Mouse (Mus musculus): ENCODE results near the gene Kcnk4.

Gene Kcnk4

DNA sequence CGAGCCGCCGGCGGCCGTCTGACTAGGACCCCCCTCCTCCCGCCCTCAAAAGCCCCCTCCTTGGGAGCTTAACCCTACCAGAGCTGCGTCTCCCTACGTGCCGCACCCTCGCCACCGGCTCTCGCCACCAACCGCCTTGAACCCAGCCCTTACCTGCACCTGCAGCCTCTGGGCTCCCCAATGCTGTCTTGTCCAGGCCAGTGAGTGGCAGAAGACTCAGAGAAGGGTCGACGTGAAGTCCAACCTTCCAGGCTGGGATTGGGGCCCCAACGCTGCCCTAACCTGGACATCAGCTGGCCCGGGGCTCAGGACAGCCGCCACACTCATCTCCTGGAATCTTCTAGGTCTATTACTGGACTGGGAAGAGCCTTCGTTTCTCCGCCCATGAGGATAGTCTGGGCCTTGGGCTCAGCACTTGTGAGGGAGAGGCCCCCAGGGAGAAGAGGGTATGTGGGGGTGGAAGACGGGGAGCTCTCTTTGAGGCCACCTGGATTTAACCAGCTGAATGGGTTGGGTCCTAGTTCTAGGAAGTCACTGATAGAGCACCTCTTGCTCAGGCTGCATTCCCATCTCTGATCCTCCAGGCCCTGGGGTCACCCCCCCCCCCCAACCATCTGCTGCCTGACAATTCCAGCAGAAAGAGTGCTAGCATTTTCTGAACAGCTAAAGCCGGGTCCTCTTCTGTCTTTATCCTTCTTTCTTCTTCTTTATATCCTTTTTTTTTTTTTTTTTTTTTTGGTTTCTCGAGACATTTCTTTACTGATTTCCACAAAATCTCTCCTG lies at the start of gene Kcnk4:
TSS of gene Kcnk4 (minus strand) at position 321 of the 783 bp plus-strand sequence.
- in situ Hi-C loops (cut with MboI, MseI), result loop anchor here (10.0 kb wide), 1 partner anchor 280 kb away; no protein-coding TSS in a partner anchor

DNA sequence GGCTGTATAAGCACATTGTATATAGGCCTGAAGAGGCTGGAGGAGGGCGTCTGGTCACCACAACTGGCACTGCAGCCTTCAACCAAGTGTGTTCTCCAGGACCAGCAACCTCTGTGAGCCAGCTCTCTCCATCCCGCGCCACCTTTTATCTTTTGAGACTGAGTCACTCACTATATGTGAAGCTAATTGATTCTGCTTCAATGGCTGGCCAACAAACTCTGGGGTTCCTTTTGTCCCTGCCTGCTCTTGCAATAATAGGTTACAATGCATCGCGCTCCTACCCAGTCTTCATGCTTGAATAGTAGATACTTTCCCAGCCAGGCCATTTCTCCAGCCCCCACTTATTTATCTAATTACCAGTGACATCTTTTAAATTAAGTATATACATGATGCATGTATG lies 49.3 kb upstream of the Kcnk4 start:
- in situ Hi-C loops (cut with MboI, MseI), result no loop called here

DNA sequence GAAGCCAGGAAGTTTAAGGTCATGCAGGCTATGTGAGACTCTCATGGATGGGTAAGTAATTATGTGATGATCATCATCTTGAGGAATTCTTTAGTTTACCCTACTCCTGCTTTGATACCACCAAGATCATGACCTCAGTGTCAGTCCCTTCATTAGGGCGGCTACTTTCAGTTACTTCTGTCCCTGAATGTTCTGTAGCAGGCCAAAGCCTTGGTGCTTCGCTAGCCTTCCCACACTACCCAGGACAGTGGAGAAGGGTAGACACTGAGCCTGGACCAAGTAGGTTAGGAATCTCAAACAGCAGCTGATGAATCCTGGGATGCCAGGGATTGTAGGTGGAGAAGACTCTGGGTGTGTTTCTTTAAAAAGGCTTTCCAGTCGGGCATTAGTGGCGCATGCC lies 47.1 kb upstream of the Kcnk4 start:
- in situ Hi-C loops (cut with MboI, MseI), result no loop called here

DNA sequence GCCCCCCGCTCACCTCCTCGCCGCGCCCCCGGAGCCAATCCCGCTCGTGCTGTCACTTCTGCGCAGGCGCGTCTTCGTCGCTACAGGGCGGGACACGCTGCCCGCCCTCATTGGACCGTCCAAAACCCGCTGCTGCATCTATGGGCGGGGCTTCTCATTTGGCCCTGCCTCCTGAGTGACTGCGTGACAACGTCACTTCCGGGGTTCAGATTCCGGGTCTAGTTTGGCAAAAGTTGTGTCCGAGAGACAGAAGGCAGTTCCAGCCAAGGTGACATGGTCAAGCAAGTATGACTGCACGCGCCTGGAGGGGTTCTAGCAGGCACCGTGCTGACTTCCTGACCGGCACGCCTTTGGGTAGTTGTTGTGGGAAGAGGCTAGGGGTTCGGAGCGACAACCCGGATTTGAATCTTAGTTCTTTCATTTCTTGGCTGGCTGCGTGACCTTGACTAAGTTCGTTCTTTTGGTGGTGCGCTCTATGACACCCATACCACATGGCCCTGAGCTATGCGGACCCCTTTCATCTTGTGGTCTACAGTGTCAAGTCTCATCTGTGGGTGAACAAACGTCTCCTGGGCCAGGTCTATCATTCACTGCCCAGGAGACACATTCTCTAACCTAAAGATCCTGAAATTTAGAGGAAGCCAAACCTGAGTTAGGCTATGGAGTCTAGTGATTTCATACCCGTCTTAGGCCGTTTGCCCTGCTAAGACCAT lies 46.2 kb upstream of the Kcnk4 start, which contains the start of gene Fkbp2:
TSS of gene Fkbp2 (minus strand) at position 121 of the 713 bp plus-strand sequence.
- in situ Hi-C loops (cut with MboI, MseI), result no loop called here

DNA sequence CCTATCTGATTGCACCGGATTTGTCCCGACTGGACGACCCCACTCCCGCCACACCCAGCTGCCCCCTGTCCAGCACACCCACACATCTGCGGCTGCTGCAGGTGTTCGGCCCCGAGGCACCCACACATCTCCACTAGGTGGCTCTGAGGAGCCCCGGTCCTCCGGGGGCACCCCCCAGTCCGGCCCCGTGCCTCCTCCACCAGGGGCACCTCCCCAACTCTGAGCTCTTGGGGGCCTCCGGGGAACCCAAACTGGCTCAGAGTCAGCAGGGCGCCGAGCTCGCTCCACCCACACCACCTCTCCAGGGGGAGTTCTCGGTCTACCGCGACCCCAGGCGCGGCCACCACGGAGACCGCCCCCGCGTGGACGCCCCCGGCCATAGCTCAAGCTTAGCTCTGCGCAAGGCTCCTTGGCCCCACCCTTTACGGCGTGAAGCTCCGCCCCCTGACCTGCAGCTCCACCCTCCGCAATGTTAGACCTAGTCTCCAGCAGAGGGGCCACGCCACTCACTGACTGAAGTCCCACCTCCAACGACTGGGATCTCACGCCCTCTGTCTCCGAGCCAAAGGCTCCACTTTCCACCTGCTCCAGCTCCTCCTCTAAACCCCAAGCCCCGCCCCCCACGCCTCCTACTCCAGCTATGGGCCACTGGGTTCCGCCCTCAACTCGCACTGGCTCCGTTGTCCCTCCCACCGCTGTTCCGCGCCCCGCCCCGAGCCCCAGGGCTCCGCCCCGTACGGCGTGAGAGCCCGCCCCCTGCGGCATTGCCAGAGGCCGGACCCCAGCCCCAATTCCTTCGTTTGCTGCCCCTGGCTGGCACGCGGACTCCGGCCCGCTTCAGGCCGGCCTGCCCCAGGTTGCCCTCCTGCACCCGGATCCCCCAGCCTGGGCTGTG lies 45.4 kb upstream of the Kcnk4 start:
- in situ Hi-C loops (cut with MboI, MseI), result loop anchor here (5.0 kb wide), 1 partner anchor 38 kb away; the partner anchor contains the start of gene Fermt3

DNA sequence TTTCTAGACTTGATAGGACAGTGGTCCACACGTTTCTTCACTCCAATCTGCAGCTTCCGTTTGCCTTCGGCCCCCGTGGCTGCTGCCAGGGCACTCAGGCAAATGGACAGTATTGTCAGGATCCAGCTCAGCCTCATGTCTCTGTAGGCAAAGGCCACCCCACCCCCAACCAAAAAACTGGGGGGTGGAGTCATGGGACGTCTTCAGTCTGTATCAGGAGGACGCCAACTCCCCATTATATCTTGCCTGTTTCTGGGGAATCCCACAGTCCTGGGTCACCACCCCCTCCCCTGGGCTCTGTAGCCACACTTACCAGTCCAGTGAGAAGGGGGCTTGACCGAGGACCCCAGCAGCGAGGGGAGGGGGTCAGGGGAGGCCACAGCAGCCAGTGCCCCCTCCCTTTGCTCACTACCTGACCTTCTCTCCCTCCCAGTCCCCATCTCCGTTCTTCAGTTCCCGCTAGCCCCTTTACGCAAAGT lies 44.7 kb upstream of the Kcnk4 start:
- in situ Hi-C loops (cut with MboI, MseI), result loop anchor here (5.0 kb wide), 1 partner anchor 38 kb away; the partner anchor contains the start of gene Fermt3

DNA sequence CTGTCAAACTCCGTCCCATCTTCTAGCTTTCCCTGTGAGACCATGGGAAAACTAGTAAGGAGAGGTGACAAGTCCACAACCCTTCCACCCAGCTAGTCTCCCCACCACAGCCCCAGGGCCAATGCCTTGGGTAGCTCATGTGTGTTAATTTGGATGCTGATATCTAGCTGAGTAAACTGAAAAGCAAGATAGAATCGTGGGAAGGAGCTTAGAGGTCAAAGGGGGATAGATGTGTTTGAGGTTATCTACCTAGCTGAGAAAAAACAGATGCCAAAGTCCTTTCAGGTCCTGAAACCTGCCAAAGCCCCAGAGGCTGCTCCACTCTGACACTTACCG lies 44.3 kb upstream of the Kcnk4 start:
- in situ Hi-C loops (cut with MboI, MseI), result loop anchor here (5.0 kb wide), 1 partner anchor 39 kb away; the partner anchor contains the start of gene Fermt3

DNA sequence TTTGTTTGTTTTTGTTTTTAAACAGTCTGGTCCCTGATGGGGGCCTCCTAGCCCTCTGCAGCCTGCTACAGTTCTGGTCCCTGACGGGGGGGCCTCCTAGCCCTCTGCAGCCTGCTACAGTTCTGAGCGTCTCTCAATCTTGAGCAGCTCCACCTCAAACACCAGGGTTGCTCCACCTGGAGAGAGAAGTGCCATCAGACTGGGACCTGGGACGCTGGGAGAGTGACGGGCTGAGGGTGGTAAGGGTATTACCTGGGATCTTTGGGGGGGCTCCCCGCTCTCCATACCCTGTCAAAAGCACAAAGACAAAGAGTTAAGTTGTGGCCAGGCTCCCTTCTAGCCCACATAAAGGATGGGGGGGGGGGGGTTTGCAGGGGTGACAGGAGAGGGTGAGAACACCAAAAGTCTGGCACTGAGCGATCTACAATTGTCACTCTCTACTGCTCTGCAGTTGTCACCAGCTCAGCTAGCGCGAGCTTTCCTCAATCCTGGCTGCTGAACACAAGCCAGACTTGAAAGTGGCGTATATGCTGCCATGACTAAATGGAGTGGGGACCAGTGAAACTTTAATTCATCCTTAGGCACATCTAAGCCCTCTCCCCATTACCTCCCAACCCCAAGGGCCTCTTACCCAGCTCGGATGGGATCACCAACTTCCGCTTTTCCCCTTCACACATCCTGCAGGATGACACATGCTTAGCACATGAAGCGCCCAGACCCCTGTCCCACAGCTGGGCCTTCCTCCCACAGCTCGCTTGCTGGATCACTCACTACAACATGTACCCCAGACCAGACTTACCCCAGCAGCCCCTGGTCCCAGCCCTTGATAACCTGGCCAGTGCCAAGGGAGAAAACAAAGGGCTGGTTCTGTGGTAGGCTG lies 43.7 kb upstream of the Kcnk4 start:
- in situ Hi-C loops (cut with MboI, MseI), result loop anchor here (5.0 kb wide), 1 partner anchor 39 kb away; the partner anchor contains the start of gene Fermt3

DNA sequence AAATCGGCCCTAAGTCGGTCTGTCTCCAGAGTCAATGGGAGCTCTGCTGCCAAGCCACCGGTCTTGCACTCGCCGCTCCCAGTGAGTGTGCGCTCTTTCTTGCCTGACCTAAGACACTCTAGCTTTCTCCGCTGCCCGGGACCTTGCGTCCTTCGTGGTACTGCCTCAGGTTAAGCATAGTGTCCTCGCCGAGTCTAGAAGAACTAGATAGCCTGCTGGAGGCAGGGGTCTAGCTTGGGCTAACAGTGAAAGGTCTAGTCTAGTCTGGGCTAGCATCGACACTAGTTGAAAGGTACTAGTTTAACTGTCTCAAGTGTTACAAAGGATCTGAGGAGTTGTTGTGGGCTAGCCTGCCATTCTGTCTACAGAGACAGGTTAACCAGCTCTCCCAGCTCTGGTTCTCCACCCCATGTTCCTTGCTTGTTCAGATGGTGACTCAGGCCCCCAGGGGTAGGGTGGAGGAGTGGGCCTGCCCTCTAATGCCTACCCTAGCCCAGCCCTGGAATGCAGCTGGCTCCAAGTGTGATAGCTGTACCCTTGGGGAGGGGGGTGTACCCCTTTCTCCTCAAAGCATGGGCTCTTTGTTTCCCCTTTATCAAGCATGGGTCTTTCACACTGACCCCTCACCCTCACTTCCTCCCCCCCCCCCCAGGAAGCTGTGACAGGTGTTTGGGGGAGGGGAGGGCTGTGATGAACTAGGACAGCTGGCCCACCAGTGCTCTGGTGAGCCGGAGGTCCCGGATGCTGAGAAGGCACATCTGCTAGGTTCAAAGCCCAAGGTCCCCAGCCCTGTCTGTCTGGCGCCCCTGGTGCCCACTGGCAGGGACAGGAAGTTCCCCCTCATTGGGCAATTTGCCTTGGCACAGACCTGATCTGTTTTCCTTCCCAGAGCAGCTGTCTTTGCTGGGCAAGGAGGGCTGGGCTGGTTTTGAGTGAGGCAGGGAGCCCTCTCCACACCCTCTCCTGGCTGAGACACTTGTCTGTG lies 41.5 kb upstream of the Kcnk4 start, which contains the start of gene Plcb3:
TSS of gene Plcb3 (minus strand) at position 934 of the 985 bp plus-strand sequence.
- in situ Hi-C loops (cut with MboI, MseI), result loop anchor here (5.0 kb wide), 1 partner anchor 41 kb away; the partner anchor contains the start of gene Fermt3

DNA sequence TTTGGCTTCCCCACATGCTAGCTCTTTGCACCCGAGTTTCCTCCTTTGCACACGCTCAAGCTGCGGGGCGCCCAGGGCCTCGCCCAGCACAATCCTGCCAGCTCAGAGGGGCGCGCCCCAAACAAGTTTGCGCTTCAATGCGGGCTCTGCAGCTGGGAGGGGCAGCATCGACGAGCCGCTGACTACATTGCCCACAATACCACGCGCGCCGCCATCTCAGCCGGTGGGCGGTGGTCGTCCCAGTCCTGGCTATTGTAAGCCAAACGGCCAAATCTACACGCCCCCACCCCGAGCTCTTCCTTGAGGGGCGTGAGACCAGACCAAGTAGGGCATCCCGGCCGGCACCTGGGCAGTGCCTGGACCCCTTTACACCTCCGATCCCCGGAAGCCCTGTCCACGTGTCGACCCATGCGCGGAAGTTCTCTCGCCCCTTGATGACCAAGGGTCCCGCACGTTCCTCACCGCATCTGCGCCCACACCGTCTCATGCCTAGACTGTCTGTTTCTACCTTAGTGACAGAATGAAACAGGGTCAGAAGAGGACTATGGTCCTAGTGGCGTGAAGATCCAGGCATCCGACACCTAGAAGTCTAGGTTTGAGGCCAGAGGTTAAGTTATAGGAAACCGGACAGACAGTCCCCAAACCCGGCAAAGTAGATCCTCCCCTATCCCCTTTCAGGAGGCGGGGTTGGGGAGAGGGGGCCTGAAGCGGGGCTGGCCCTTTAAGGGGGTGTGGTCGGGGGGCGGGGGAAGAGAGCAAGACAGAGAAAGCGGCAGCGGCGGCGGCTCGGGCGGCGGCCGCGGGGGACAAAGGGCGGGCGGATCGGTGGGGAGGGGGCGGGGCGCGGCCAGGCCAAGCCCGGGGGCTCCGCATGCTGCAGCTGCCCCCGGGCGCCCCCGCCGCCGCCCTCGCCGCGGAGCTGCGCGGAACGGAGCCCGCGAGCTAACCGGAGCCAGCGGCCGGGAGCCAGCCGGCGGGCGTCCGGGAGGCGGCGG lies 40.2 kb upstream of the Kcnk4 start, which contains the start of gene Ppp1r14b:
TSS of gene Ppp1r14b (plus strand) at position 758 of the 995 bp plus-strand sequence.
- in situ Hi-C loops (cut with MboI, MseI), result loop anchor here (5.0 kb wide), 1 partner anchor 43 kb away; the partner anchor contains the start of gene Fermt3

DNA sequence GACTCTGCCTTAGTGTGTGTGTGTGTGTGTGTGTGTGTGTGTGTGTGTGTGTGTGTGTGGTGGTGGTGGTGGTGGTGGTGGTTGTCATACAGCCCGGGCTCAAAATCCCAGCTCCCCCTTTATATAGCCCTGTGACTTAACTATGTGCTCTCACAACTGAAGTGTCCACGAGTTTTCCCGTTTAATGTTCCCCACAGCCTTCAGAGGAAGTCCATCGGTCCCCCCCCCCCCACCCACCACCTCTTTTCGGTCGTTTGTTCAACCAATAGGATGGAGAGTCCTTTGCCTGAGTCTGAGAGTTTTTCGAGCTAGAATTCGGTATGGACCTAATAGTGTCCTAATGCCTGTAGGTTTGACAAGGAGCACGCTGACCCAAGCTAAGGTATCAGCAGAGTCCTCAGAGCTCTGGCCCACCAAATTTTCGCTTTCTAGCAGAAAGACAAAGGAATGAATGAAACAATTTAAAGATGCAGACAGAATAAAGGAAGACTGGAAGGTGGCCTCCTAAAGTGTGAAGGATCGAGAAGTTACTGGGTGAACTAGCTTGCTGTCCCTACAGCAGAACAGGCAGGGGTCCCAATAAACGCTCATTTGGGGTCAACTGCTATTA lies 39.4 kb upstream of the Kcnk4 start:
- in situ Hi-C loops (cut with MboI, MseI), result no loop called here

DNA sequence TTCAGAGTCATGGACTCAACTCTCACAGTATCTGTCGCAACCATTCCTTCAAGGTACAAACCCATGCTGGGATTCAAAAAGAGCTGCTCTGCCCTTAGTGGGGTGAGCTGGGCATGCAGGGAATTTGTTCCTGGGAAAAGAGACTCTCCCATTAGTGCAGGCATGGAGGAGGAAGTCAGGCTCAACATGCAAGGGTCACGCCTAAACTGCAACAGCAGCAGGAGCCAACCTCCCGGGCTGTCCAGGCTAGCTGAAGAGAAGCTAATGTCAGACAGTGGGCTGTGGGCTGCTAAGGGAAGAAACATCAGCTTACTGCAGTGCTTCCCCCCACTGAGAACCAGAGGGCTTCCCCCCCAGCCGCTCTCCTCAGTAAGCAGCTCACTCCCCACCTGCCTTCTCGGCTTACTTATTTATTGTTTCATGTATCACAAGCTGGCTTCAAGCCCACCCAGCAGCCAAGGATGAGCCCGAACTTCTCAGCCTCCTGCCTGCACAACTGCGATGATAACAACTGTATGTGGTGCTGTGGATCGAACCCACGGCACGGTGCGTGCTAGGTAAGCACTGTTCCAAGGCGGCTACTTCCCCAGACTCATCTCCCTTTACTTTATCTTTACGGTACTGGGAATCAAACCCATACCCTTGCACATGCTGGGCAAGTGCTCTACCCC lies 38.1 kb upstream of the Kcnk4 start:
- in situ Hi-C loops (cut with MboI, MseI), result no loop called here

DNA sequence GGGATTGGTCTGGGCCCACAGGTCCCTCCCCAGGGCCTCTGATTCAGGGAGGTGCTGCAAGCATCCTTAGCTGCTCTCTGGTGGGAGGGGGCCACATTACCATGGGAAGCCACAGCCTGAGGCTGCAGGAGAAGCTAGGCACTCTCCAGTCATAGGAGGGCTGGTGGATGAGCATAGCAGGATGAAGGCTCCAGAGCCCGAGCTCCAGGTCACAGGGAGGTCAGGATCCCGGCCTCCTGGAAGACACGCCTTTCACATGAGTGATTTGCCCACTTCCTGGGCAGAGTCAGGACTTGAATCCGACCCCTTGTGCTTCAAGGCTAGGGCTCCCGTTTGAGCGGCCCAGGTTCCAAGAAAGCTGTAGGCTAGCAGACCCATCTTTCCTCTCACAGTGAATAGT lies 37.3 kb upstream of the Kcnk4 start:
- in situ Hi-C loops (cut with MboI, MseI), result no loop called here

DNA sequence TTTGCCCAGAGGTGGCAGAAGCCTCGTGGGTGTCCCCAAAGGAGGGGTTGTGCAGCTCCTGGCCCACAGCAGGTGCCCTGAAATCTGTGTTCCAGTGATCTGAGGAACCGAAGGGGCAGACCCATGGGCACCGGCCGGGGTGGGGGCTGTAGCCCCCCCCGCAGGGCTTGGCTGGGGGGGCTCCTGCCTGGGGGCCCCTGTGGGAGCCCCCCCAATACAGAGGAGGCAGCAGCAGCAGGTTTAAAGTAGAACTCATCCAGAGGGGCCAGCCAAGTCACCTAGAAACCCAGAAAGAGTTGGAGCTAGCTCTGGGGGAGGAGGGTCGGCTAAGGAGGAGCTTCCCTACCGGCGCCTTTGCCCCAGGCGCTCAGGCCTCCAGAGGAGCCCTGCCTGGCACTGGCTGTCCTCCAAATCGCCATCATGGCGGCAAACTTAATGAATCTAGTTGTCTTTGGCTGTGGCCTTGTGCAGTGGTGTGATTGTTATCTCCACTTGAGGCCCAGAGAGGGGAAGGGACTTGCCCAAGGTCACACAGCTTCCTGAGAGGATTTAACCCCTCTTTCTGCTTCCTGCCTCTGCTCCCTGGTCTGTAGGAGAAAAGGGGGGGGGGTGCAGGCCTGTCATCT lies 36.3 kb upstream of the Kcnk4 start:
- in situ Hi-C loops (cut with MboI, MseI), result no loop called here

DNA sequence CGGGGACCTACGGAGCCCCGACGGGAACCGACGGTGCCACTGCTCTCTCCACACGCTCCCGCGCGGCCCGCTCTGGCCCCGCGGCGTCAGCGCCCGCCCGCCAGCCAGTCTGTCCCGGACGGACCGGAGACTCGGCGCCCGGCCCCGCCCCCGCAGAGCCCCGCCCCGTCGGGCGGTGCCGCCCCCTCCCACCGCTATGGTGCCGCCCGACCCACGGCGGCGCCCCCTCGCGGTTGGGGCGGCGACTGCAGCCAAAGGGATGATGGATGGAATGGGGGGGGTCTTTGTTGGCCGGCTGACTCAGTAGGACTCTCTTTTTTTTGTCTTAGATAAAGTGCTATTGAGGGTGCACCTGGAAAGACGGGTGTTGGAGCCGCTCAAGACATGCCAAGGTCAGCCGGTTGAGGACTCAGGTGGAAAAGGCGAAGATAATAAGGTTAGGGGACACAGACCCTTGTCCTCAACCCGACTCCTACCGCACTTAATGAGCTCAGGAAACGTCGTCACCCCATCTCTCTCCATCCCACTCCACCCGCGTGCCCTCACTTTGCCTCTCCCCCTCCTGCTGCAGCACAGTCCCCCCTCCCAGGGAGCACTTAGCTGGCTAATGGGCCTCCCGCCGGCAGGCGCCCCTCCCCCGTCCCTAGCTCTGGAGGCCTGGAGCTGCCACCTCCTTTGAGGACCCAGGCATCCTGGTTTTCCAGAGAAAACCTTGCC lies 35.5 kb upstream of the Kcnk4 start:
- in situ Hi-C loops (cut with MboI, MseI), result no loop called here

DNA sequence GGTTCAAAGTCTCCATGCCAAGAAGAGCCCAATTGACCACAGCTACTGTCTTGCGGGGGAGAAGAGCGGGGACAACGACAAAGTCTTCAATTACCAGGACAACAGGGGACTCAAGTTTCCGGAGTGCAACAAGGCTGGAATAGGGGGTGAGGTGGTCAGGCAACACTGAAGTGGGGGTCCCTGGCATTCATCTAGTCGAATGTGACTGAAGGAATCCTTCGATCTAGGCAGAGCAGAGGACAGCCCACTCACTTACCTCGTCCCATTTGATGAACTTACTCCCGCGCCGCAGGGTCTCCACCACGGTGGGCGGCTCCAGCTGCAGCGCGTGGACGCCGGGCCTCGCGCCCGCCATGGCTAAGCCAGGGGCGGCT lies 35.0 kb upstream of the Kcnk4 start:
- in situ Hi-C loops (cut with MboI, MseI), result no loop called here

Measured in T-helper 1 cell (primary cell).